Comparison of ENCODE assay signal across 8 mouse cellular contexts in genomic region chr9:107338172-107338883, GRCm38 (mm10). TPM values are rescaled to one million over a fixed set of nuclear protein-coding genes. Genes with fewer than 3 reads are reported as not detected.
DNase-seq lines count a peak whose midpoint lies in the region; ATAC-seq and TF ChIP-seq lines count a peak whose summit lies in the region.

TSS of gene Hemk1 (minus strand) at chr9:107338350.

- peak; percentile 83 for DNase-seq in adipocyte (ENCODE audit: low spot score)
- peak; percentile 53 to 74 for DNase-seq in cerebellum, postnatal 4 days (ENCODE audit: low spot score in 2 of 2)
- DNase-seq in gastrocnemius, adult 8-10 months (ENCODE audit: low spot score in 2 of 2), result peak; percentile 42 to 61
- DNase-seq in hindbrain, postnatal 0 days (ENCODE audit: low spot score), result peak; percentile 93
- DNase-seq in left cerebral cortex, adult 2 months (ENCODE audit: extremely low spot score in 1 of 2, low spot score in 2 of 2), result peak; percentile 74 to 79
- DNase-seq in right cerebral cortex, adult 18-20 months, result peak; percentile 85
- peak; percentile 82 for DNase-seq in urinary bladder, postnatal 14 days (ENCODE audit: low spot score)

- peak within 1 kb of the TSS; percentile 82 for H3K4me2 ChIP-seq in hindbrain, postnatal 0 days (ENCODE audit: low read depth, low read length)

- peak; percentile 86 for ATAC-seq in hindbrain, postnatal 0 days
- peak; percentile 76 for ATAC-seq in megakaryocyte, adult 5-6 weeks (ENCODE audit: poor library complexity, severe bottlenecking)

- peak within 1 kb of the TSS; percentile 56 for H3K4me3 ChIP-seq in hindbrain, postnatal 0 days (ENCODE audit: low read length)
- peak within 1 kb of the TSS; percentile 75 for H3K4me3 ChIP-seq in left cerebral cortex, adult 2 months

- H3K36me3 ChIP-seq in hindbrain, postnatal 0 days (ENCODE audit: insufficient read depth, low read length), result no peaks in the 10 kb centered on the region

- intact Hi-C loops in left cerebral cortex, adult 2 months (cut with DNase I), result loop anchor here (5.0 kb wide), 2 partner anchors 101 to 446 kb away; partner anchors contain the start of gene Manf

- peaks cover 7% of the 10 kb centered on the region; the same call in 1 of the 2 replicates for H3K4me1 ChIP-seq in hindbrain, postnatal 0 days (ENCODE audit: insufficient read depth, low read length)

- H3K27me3 ChIP-seq in hindbrain, postnatal 0 days (ENCODE audit: insufficient read depth, low read length), result no peaks in the 10 kb centered on the region

- no peaks in the 10 kb centered on the region for H3K9me3 ChIP-seq in hindbrain, postnatal 0 days (ENCODE audit: low read length)

- H3K9ac ChIP-seq in hindbrain, postnatal 0 days (replicated peaks; ENCODE audit: low read length), result peak within 1 kb of the TSS; percentile 79

- no peak; the same call in 1 of the 2 replicates for TF ChIP-seq CTCF in hindbrain, postnatal 0 days (IDR thresholded peaks at IDR 0.05; ENCODE audit: low read depth)
- TF ChIP-seq CTCF in left cerebral cortex, adult 2 months (IDR thresholded peaks at IDR 0.05), result no peak; the same call in 1 of the 2 replicates

- peak within 1 kb of the TSS; percentile 72 for H3K27ac ChIP-seq in hindbrain, postnatal 0 days
- H3K27ac ChIP-seq in left cerebral cortex, adult 2 months, result peak within 1 kb of the TSS; percentile 89

- 4% methylated on average over 30 of the region's 30 CpGs for WGBS in hindbrain, postnatal 0 days

RNA-seq across cellular contexts. Expression of gene Hemk1, which starts in this region (rescaled TPM):
- total RNA-seq in gastrocnemius, adult 8-10 months (2022), result 10 to 100 TPM in 3 of 4 experiments, 1 to 10 TPM in 1; 9.6 to 16.3 (median 11.7) TPM
- 14.8 and 18.1 TPM in 2 replicates for total RNA-seq in hindbrain, postnatal 0 days (2014; rRNA removed)
- 13.6 and 16.4 TPM in 2 replicates for polyA plus RNA-seq in hindbrain, postnatal 0 days (2015; fragmentation: Nextera tagmentation; extraction: Ambion mirVana)
- total RNA-seq in left cerebral cortex, adult 2 months (2021), result 10 to 100 TPM; 18.6 to 21.5 TPM
- 4.1 and 6.4 TPM in 2 replicates for total RNA-seq in megakaryocyte, adult 5-6 weeks (2015)
- total RNA-seq in megakaryocyte, adult 5-6 weeks (2017), result 5.0 and 8.0 TPM in 2 replicates

Comparison
In these comparisons a context has a peak if more than half of its experiments do, and no peak if none do; other contexts are left out.
1. Peak in every context shown above with its lines: DNase-seq, ATAC-seq, H3K4me3 ChIP-seq and H3K27ac ChIP-seq.